Mouse (Mus musculus): ENCODE results near the gene Taf5l.
"Not testable (repeated sequence)": the region's sequence is repeated elsewhere in the genome, so short reads cannot be mapped to it uniquely, and the experiment has no call there.

Taf5l gene

DNA sequence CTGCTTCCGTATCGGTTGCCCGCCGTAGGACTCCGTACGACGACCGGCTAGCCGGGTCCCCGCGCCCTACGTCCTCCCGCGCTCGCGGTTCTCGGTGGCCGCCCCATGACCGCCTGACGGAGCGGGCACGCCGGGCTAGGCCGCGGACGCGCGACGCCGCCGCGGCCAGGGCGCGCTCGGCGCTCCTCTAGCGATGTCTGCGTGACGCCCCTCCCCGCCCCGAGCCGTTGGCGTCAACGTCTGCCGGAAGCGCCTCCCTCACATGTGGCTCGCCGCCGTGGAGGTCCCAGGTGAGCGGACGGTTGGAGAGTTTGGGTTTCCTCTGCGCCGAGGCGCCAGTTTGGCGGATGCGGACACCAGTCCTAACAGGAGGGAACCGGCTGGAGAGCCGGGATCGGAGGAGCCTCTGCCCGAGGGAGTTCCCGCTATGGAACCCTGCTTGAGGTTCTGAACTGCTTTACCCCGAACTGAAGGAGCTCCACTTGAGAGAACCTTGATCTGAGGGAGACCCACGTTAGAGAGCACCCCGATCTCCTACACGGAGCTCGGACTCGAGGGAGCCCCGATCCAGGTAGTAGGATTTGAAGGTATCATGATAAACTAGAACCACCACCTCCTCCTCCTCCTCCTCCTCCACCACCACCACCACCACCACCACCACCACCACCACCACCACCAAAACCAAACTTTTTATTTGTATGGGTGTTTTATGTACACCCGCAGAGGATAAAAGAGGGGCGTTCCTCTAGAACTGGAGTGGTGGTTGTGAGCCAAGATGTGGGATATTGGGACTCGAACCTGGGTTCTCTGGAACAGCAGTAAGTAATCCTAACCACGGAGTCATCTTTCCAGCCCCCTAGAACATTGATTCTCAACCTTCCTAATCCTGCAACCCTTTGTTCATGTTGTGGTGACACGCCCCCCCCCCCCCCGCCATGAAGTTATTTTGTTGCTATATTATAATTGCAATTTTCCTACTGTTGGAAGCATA, at the start of gene Taf5l, which contains the start of gene Urb2:
Gene Taf5l, minus strand, starts transcription at position 161 of the 991 bp plus-strand sequence.
Gene Urb2, plus strand, starts transcription at position 272 of the 991 bp plus-strand sequence.
- in situ Hi-C loops (cut with MboI; ENCODE audit: low sequenced_read_pairs) = no loop called here

DNA sequence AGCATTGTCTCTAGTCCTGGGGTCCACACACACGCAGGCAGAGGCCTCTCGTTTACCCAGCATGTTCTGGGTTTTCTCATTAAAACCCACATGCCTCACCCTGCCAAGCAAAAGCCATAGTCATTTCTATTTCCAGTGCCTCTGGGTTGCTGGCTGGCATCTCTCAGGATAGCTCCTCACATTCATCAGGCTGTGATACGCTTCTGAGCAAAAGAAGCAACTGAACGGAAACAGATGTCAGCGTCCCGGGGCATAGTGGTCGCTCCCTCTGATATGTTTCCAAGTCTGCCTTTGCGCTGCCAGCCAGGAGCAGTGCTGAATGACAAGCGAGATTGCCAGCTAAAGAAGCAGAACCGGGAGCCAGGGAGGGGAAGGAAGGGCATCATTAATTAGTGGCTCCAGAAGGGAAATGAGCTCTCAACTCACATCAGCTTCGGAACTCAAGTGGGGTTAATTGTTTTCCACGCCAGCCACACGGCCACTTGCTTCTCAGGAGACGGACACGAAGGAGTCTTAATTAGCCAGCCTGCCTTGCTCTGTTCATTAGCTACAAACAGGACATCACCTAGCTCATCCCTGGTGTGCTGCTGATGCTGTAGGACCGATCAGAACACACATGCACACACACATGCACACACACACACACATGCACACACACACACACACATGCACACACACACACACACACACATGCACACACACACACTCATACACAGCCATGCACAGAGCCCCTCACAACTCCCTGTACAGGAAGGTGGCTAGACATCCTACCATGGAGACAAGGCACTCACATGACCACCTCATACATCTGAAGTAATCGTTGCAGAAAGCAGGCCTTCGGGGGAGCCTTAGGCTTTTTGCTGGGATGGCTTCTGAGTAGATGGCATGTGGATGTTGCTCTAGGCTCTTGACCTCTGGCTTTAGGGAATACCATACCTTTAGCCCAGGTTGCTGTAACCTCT, 49.4 kb upstream of the Taf5l start:
- in situ Hi-C loops (cut with MboI; ENCODE audit: low sequenced_read_pairs) = no loop called here

DNA sequence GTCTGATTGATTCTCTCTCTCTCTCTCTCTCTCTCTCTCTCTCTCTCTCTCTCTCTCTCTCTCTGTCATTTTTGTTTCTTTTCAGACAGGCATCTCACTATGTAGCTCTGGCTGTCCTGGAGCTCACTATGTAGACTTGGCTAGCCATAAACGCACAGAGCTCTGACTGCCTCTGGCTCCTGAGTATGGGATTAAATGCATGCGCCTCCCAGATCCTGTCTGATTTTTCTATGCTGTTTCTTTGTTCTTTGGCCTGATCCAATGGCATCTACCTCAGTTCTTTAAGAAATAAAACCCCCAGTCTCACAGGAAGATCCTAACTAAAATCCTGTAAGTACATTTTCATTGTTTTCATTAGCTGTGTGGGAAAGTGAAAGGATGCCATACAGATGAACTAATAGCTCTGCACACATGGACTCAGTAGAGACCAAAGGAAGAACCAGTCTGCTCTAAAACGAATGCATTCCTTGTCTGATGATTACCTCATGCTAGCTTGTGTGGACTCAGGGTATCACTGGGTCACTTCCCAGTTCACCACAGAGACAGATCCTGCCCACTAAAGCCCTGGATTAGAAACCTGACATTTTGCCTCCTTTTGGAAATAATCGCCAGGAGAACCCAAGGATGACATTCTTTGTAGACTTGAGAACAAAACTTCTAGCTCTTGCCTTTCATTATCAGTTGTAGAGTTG, 46.0 kb upstream of the Taf5l start:
- in situ Hi-C loops (cut with MboI; ENCODE audit: low sequenced_read_pairs) = no loop called here

- in situ Hi-C loops (cut with MboI; ENCODE audit: low sequenced_read_pairs) = no loop called here
These were observed 45.3 kb upstream of the Taf5l start for GRCm38 (mm10) chr8:124066325-124067058.

DNA sequence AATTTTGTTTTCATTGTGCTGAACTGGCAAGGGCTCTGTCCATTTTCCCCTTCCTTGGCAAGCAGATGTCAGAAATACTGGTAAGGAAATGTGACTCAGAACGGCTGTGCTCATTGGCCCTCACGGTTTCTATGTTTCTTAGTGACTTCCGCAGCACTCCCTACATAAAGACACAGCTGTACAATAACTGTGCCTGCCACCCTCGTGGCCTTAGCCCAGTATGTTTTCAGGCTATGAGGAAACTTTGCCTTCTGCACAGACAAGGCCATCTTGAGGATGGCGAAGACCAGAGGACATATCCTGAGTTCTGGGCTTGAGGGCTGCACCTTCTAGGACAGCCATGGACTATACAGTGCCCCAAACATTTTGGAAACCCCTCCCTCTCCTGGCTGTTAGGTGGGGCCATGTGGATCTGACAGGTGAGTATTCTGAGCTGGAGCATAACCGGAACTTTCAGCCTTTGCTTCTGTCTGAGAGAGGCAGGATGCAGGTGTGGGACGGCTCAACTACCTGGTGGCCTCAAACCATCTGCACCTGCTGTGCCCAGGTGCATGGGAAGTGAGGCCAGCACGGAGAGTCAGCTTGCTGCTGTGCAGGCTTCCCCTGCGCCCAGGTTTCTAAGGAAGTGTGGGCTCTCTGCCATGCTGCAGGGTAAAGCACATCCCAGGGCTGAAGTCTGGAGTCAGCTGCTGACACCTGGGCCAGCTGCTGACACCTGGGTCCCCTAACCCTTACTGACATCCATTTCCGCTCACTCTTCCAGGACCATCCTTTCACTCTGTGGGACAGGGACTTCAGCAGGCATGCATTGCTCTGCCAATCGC, 35.8 kb upstream of the Taf5l start:
- in situ Hi-C loops (cut with MboI; ENCODE audit: low sequenced_read_pairs) = loop anchor here (10.0 kb wide), 1 partner anchor 298 kb away; no protein-coding TSS in a partner anchor

GRCm38 (mm10) chr8:124052568-124052967, 31.4 kb upstream of the Taf5l start:
- in situ Hi-C loops (cut with MboI; ENCODE audit: low sequenced_read_pairs) = loop anchor here (10.0 kb wide), 1 partner anchor 302 kb away; no protein-coding TSS in a partner anchor

GRCm38 (mm10) chr8:124052110-124052509, 30.9 kb upstream of the Taf5l start:
- in situ Hi-C loops (cut with MboI; ENCODE audit: low sequenced_read_pairs) = loop anchor here (10.0 kb wide), 1 partner anchor 303 kb away; no protein-coding TSS in a partner anchor

DNA sequence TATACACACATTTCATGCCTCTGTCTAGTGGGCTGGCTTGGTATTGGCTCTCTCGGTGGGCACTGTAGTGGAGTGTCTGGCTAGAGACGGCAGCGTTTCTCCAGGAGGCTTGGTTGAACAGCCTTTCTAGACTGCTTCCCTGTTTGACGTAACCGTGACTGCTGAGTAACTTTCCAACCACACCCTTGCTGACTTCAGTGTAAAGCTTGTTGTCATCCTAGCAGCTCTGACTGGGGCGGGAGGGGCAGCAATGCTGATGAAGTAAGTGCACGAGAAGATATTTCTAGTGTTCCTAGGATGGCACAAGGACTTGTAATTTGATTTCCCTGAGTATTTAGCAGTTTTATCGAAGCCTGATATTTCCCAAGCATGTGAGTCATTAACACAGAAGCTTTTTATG, 24.7 kb upstream of the Taf5l start:
- in situ Hi-C loops (cut with MboI; ENCODE audit: low sequenced_read_pairs) = no loop called here

DNA sequence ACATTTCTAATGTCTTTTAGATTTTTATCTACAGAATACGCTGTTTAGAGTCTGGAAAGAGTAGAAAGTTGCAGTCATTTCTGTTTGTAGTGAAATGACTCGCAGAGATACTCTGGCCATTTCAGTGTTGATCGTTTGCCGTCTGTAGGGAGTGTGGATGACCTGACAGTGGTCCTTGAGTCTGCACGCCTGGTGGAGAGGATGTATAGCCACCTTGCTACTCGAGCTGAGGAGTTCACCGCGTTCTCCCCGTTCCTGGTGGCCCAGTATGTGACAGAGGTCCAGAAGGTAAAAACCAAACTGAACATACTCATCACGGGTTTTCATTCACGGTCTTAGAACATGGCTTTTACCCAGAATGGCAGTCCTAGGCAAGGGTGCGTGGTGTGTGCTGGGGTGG, 23.7 kb upstream of the Taf5l start:
- in situ Hi-C loops (cut with MboI; ENCODE audit: low sequenced_read_pairs) = no loop called here

- in situ Hi-C loops (cut with MboI; ENCODE audit: low sequenced_read_pairs) = no loop called here
These were observed 23.2 kb upstream of the Taf5l start for GRCm38 (mm10) chr8:124044421-124044820.

DNA sequence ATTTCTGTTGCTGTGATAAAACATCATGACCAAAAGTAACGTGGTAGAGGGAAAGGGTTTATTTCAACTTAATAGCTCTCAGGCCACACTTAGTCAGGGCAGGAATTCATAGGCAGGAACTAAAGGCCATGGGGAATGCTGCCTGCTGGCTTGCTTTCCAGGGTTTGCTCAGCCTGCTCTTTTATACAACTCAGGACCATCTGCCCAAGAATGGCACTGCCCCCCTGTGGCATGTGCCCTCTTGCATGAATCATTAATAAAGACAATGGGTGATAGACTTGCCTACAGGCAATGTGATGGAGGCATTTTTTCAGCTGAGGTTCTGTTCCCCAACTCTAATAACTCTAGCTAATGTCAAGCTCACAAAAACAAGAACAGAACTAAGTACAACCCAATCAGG, 21.0 kb upstream of the Taf5l start:
- in situ Hi-C loops (cut with MboI; ENCODE audit: low sequenced_read_pairs) = no loop called here

DNA sequence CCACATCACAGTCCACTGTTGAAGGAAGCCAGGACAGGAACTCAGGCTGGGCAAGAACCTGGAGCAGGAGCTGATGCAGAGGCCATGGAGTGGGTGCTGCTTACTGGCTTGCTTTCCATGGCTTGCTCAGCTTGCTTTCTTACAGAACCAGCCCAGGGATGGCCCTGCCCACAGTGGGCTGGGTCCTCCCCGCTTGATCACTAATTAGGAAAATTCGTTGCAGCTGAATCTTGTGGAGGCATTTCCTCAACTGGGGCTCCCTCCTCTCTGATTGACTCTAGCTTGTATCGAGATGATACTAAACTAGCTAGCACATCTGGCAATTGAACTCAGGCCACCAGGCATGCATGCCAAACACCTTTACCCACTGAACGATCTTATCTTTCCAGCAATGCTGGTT, 18.2 kb upstream of the Taf5l start:
- in situ Hi-C loops (cut with MboI; ENCODE audit: low sequenced_read_pairs) = no loop called here

DNA sequence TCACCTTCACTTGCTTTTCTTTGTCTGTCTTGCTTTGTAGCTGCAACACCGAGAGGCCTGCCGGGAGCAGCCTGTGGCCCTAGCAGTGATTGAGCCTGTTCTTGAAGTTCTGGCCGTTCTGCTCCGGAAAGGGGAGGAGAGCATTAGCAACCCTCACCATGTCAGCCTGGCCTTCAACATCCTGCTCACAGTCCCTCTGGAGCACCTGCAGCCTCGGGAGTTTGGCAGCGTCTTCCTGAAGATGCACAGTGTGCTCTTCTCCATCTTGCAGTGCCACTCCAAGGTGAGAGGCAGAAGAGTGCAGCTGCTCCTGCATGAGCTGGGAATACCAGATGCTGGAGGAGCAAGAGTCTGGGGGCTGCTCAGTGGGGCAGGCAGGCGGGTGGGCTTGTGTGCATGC, 16.9 kb upstream of the Taf5l start:
- in situ Hi-C loops (cut with MboI; ENCODE audit: low sequenced_read_pairs) = no loop called here

DNA sequence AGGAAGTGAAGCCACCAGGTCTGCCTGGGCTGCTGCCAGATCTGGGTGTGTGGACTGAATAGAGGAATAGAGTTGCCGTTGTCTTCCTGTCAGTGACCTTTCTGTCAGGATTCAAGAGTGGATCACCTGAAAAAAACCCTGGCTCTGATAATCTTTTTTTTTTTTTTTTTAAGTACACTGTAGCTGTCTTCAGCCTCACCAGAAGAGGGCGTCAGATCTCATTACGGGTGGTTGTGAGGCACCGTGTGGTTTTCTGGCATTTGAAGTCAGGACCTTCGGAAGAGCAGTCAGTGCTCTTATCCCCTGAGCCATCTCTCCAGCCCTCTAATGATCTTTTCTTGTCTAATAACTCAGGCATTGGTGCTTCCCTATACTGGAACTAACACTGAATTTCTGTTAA, 12.2 kb upstream of the Taf5l start:
- in situ Hi-C loops (cut with MboI; ENCODE audit: low sequenced_read_pairs) = no loop called here

GRCm38 (mm10) chr8:124027831-124028230, 6.6 kb upstream of the Taf5l start:
- in situ Hi-C loops (cut with MboI; ENCODE audit: low sequenced_read_pairs) = no loop called here

- in situ Hi-C loops (cut with MboI; ENCODE audit: low sequenced_read_pairs) = not testable (repeated sequence)
These were observed 5.1 kb upstream of the Taf5l start for GRCm38 (mm10) chr8:124026265-124026664.

DNA sequence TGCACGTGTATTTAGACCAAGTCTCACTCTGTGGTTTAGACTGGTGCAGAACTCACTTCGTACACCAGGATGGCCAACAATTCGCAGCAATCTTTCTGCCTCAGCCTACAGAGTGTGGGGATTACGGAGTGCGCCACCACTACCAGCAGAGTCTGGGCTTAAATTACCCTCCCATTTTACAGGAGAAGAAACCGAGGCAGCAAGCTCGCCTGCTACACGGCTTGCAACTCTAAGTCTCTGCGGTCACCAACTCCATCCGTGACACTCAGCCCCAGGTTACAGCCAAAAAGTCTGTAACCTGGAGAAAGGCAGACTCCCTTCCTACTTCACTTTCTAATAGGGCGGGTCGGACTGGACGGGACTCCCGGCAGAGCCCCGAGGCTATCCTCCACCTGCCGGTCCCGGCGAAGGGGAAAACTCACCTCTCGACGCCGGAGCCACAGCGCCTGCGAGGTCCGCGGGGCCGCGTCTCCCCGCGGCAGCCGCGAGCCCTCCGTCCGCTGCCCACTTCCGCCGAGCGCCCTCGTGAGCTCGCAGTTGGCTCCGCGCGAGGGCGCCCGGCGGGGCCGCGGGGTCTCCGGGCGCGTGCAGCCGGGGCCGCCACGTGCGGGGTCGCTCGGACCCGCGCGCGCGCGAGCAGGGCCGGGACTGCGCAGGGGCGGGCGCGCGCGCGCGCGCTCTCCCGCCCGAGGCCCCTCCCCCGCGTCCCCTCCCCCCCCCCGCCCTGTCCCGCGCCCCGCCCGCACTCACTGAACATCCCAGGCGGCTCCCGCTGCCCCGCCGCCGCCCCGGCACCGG, 559 bp downstream of the Taf5l start:
- in situ Hi-C loops (cut with MboI; ENCODE audit: low sequenced_read_pairs) = no loop called here

- in situ Hi-C loops (cut with MboI; ENCODE audit: low sequenced_read_pairs) = no loop called here
These were observed 1.4 kb downstream of the Taf5l start for GRCm38 (mm10) chr8:124019782-124020181.
